ENCODE assay signal across 10 mouse cellular contexts in genomic region chr6:64730030-64730429, GRCm38 (mm10). TPM values are rescaled to one million over a fixed set of nuclear protein-coding genes. Genes with fewer than 3 reads are reported as not detected.
DNase-seq lines count a peak whose midpoint lies in the region; ATAC-seq and TF ChIP-seq lines count a peak whose summit lies in the region.
"Had no signal": no experiment of that assay in that cellular context is flagged by ENCODE, and none has a peak within 500 bp of the region (broad histone marks: within the 10 kb centered on the region; RNA-seq: fewer than 3 reads in every experiment).

No protein-coding gene starts in this region.

- H3K36me3 ChIP-seq in lung, embryonic 15.5 days: no peaks in the 10 kb centered on the region
- no peaks in the 10 kb centered on the region for H3K36me3 ChIP-seq in forebrain, embryonic 12.5 days (replicated peaks)
- H3K36me3 ChIP-seq in intestine, postnatal 0 days (ENCODE audit: control insufficient read depth, insufficient read depth): no peaks in the 10 kb centered on the region
- H3K36me3 ChIP-seq in neural tube, embryonic 14.5 days (ENCODE audit: control insufficient read depth, insufficient read depth, low read length): no peaks in the 10 kb centered on the region

- H3K27ac ChIP-seq in lung, embryonic 15.5 days: no peak overlapping the region
- no peak overlapping the region for H3K27ac ChIP-seq in forebrain, embryonic 12.5 days
- H3K27ac ChIP-seq in intestine, postnatal 0 days (ENCODE audit: low read depth, low read length): no peak overlapping the region
- H3K27ac ChIP-seq in neural tube, embryonic 14.5 days (ENCODE audit: low read depth, low read length): no peak overlapping the region

- H3K9me3 ChIP-seq in lung, embryonic 15.5 days: no peaks in the 10 kb centered on the region
- H3K9me3 ChIP-seq in forebrain, embryonic 12.5 days: no peaks in the 10 kb centered on the region
- H3K9me3 ChIP-seq in intestine, postnatal 0 days (ENCODE audit: control insufficient read depth): no peaks in the 10 kb centered on the region
- no peaks in the 10 kb centered on the region for H3K9me3 ChIP-seq in neural tube, embryonic 14.5 days (ENCODE audit: control insufficient read depth, low read length)

- H3K4me2 ChIP-seq in lung, embryonic 15.5 days: peak overlapping the region; percentile 90
- H3K4me2 ChIP-seq in forebrain, embryonic 12.5 days: peak overlapping the region; percentile 85
- peak overlapping the region; percentile 88 for H3K4me2 ChIP-seq in intestine, postnatal 0 days (replicated peaks; ENCODE audit: low read depth)
- peak overlapping the region; percentile 59 for H3K4me2 ChIP-seq in neural tube, embryonic 14.5 days (ENCODE audit: low read depth, low read length)

- no peak for ATAC-seq in lung, embryonic 15.5 days (ENCODE audit: borderline replicate concordance, extremely low read depth, low FRiP score, low TSS enrichment)
- ATAC-seq in forebrain, embryonic 12.5 days (ENCODE audit: low FRiP score): no peak
- ATAC-seq in intestine, postnatal 0 days: no peak
- no peak; the same call in 1 of the 2 replicates for ATAC-seq in neural tube, embryonic 14.5 days (ENCODE audit: low read depth)
- ATAC-seq in inflammation-experienced regulatory T-cells, adult 6 months: no peak

- no peak for DNase-seq in lung, adult 18-20 months
- no peak for DNase-seq in B cell, adult 2 months
- no peak for DNase-seq in left cerebral cortex, postnatal 14 days (ENCODE audit: low spot score in 2 of 2)

- no peak for TF ChIP-seq CTCF in intestine, postnatal 0 days (IDR thresholded peaks at IDR 0.05; ENCODE audit: low read depth)

- H3K4me3 ChIP-seq in lung, embryonic 15.5 days: peak overlapping the region; percentile 42
- peak overlapping the region; percentile 42 for H3K4me3 ChIP-seq in forebrain, embryonic 12.5 days (replicated peaks)
- H3K4me3 ChIP-seq in intestine, postnatal 0 days (ENCODE audit: low read depth, low read length): peak overlapping the region; percentile 43
- H3K4me3 ChIP-seq in neural tube, embryonic 14.5 days (ENCODE audit: low read depth, low read length): peak overlapping the region; percentile 34

- WGBS in lung, embryonic 15.5 days: under 1% methylated on average over 19 of the region's 19 CpGs
- 2% methylated on average over 19 of the region's 19 CpGs for WGBS in forebrain, embryonic 12.5 days
- WGBS in intestine, postnatal 0 days: under 1% methylated on average over 19 of the region's 19 CpGs
- WGBS in neural tube, embryonic 14.5 days: 0% methylated on average over 15 of the region's 19 CpGs

- H3K9ac ChIP-seq in lung, embryonic 15.5 days: no peak overlapping the region
- H3K9ac ChIP-seq in forebrain, embryonic 12.5 days: no peak overlapping the region
- no peak overlapping the region; the same call in 1 of the 2 replicates for H3K9ac ChIP-seq in intestine, postnatal 0 days (ENCODE audit: low read depth, low read length)
- no peak overlapping the region for H3K9ac ChIP-seq in neural tube, embryonic 14.5 days (replicated peaks; ENCODE audit: low read depth, low read length)

- intact Hi-C loops in left cerebral cortex, postnatal 14 days (cut with DNase I): no loop called here

- H3K27me3 ChIP-seq in lung, embryonic 15.5 days: peaks cover 82% of the 10 kb centered on the region
- H3K27me3 ChIP-seq in forebrain, embryonic 12.5 days: peaks cover 79% of the 10 kb centered on the region
- peaks cover 80% of the 10 kb centered on the region for H3K27me3 ChIP-seq in intestine, postnatal 0 days (replicated peaks; ENCODE audit: control insufficient read depth, insufficient read depth, low read length)
- H3K27me3 ChIP-seq in neural tube, embryonic 14.5 days (ENCODE audit: control insufficient read depth, insufficient read depth, low read length): peaks cover 45% of the 10 kb centered on the region

- H3K4me1 ChIP-seq in lung, embryonic 15.5 days: peaks cover 29% of the 10 kb centered on the region
- H3K4me1 ChIP-seq in forebrain, embryonic 12.5 days: peaks cover 39% of the 10 kb centered on the region
- peaks cover 3% of the 10 kb centered on the region; the same call in 1 of the 2 replicates for H3K4me1 ChIP-seq in intestine, postnatal 0 days (replicated peaks; ENCODE audit: control insufficient read depth, insufficient read depth, low read length)
- H3K4me1 ChIP-seq in neural tube, embryonic 14.5 days (ENCODE audit: control insufficient read depth, insufficient read depth, low read length): peaks cover 18% of the 10 kb centered on the region

RNA-seq across cellular contexts. Expression of gene Atoh1, which starts 1.1 kb away (rescaled TPM):
- not detected in 2 replicates for polyA plus RNA-seq in lung, embryonic 15.5 days (2015; fragmentation: Nextera tagmentation; extraction: Ambion mirVana)
- 0.09 TPM in 1 of 2 replicates, not detected in the other for polyA plus RNA-seq in forebrain, embryonic 12.5 days (2016; fragmentation: Nextera tagmentation; extraction: Ambion mirVana)
- 5.2 and 8.4 TPM in 2 replicates for polyA plus RNA-seq in intestine, postnatal 0 days (2015; fragmentation: Nextera tagmentation; extraction: Ambion mirVana)
- polyA plus RNA-seq in neural tube, embryonic 14.5 days (2014; fragmentation: Nextera tagmentation; extraction: Ambion mirVana): 0.21 TPM in 1 of 2 replicates, not detected in the other
- not detected for polyA plus RNA-seq in inflammation-experienced regulatory T-cells, adult 6 months (2017; shearing (Covaris generic))
- total RNA-seq in left cerebral cortex, postnatal 14 days (2021): not detected
- total RNA-seq: adrenal gland, adult 18-20 months; gastrocnemius, adult 18-20 months had no signal
